Mouse (Mus musculus) heart, adult 2 months (tissue): ENCODE results near the gene Glod4. TPM values are rescaled to one million over a fixed set of nuclear protein-coding genes. Genes with fewer than 3 reads are reported as not detected.

Experiments used
- DNase-seq, 2 experiments: peaks; one replicate each; pipeline ENCODE4 v3.0.0; 2021
- H3K27ac ChIP-seq: fragments of 200-600 bp; 2 replicates; pipeline ENCODE4 v1.8.1; 2022
- H3K27me3 ChIP-seq: fragments of 200-500 bp; 2 replicates; pipeline ENCODE4 v1.6.1; 2012; ENCODE audit warnings: mild to moderate bottlenecking, low read length, inconsistent platforms, mixed read lengths; ENCODE audit not compliant: control insufficient read depth, insufficient read depth
- H3K36me3 ChIP-seq: fragments of 200-500 bp; 2 replicates; pipeline ENCODE4 v1.6.1; 2012; ENCODE audit warnings: low read length, inconsistent platforms; ENCODE audit not compliant: control insufficient read depth, insufficient read depth
- H3K4me1 ChIP-seq: fragments of 200-500 bp; 2 replicates; pipeline ENCODE4 v1.6.1; 2011; ENCODE audit warnings: low read length; ENCODE audit not compliant: control insufficient read depth, insufficient read depth
- H3K4me3 ChIP-seq: fragments of 200-600 bp; 2 replicates; pipeline ENCODE4 v1.8.1; 2022
- H3K79me2 ChIP-seq: fragments of 200-500 bp; replicated peaks from 2 replicates; pipeline ENCODE4 v1.6.1; 2012; ENCODE audit warnings: mild to moderate bottlenecking, inconsistent platforms, low read length, moderate library complexity, mixed read lengths; ENCODE audit not compliant: control insufficient read depth, insufficient read depth
- H3K9ac ChIP-seq: fragments of 200-500 bp; 2 replicates; pipeline ENCODE4 v1.6.1; 2012; ENCODE audit warnings: low read depth, mild to moderate bottlenecking, control low read depth, inconsistent platforms, low read length, mixed read lengths
- CTCF ChIP-seq: fragments of 200-600 bp; IDR thresholded peaks from 2 replicates; pipeline ENCODE4 v1.8.1; 2022; ENCODE audit warnings: antibody characterized with exemption, mild to moderate bottlenecking, moderate library complexity
- EP300 ChIP-seq: fragments of 200-500 bp; IDR thresholded peaks from 2 replicates; pipeline ENCODE4 v1.6.1; 2011; ENCODE audit warnings: low read depth, low read length, control low read depth; ENCODE audit not compliant: insufficient read depth
- POLR2A ChIP-seq: fragments of 200-500 bp; IDR thresholded peaks from 2 replicates; pipeline ENCODE4 v1.6.1; 2011; ENCODE audit warnings: mild to moderate bottlenecking, low read depth, low read length, control low read depth; ENCODE audit not compliant: insufficient read depth
- WGBS: fragments of 180-500 bp; shearing (Covaris S2); methylation state at CpG from one replicate; pipeline ENCODE4 v1.1.7; 2018; 5-methylcytosine and 5-hydroxymethylcytosine counted together
- intact Hi-C: fragments of 180-260 bp; cut with DNase I; formaldehyde crosslinking; loops from one replicate; pipeline ENCODE4 v1.15.1; 2025
- polyA plus RNA-seq: library from polyadenylated mRNA; depleted of rRNA; stranded (reverse); fragments of >200 nt; gene quantifications from 2 replicates; pipeline ENCODE4 v1.2.3, GENCODE M21; 2012
- total RNA-seq, 2 experiments: library from RNA; stranded (reverse); gene quantifications; 2 replicates each; pipeline ENCODE4 v1.2.3; 2021

Gene Glod4
- total and polyA plus RNA-seq, 3 experiments: 12.0 to 41.5 (median 34.2) TPM

DNA sequence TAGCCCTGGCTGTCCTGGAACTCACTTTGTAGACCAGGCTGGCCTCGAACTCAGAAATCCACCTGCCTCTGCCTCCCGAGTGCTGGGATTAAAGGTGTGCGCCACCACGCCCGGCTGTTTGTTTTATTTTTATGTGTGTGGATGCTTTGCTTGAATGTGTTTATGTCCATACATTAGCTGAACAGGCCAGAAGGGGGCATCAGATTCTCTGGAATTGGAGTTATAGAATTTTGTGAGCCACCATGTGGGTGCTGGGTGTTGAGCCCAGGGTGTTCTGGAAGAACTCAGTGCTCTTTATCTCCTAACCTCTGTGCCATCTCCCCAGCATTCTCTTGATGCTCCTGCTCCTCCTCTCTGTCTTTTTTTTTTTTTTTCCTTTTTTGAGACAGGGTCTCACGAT lies 56.6 kb downstream of the Glod4 start:
- H3K79me2 ChIP-seq: no peaks in the 10 kb centered on the region
- H3K4me3 ChIP-seq: no peak overlapping the region
- no peak for TF ChIP-seq POLR2A
- TF ChIP-seq CTCF: peak; percentile 20
- TF ChIP-seq EP300: no peak
- intact Hi-C loops: no loop called here
- H3K4me1 ChIP-seq: no peaks in the 10 kb centered on the region
- DNase-seq: no peak
- no peak overlapping the region for H3K9ac ChIP-seq
- H3K27ac ChIP-seq: no peak overlapping the region
- 90% methylated on average over 6 of the region's 6 CpGs for WGBS
- no peaks in the 10 kb centered on the region for H3K36me3 ChIP-seq
- no peaks in the 10 kb centered on the region for H3K27me3 ChIP-seq

DNA sequence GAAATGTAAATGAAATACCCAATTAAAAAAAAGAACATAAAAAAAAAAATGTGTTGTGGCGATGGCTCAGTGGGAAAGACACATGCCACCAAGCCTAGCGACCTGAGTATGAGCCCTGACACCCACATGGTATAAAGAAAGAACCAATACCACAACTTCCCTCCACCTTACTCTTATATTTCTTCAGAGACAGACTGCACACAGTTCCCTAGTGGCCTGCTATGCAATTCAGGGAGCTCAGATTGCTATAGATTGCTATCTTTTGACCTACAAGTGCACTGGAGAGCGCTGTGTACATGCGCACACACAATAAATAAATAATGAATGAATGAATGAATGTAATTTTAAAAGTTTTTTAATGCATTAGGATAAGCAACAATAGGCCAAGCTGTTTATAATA lies 59.8 kb downstream of the Glod4 start:
- WGBS: 87% methylated on average over 4 of the region's 4 CpGs
- H3K27ac ChIP-seq: no peak overlapping the region
- H3K79me2 ChIP-seq: no peaks in the 10 kb centered on the region
- H3K9ac ChIP-seq: no peak overlapping the region
- no peaks in the 10 kb centered on the region for H3K27me3 ChIP-seq
- intact Hi-C loops: no loop called here
- DNase-seq: no peak
- H3K36me3 ChIP-seq: no peaks in the 10 kb centered on the region
- TF ChIP-seq POLR2A: no peak
- no peak for TF ChIP-seq CTCF
- no peak for TF ChIP-seq EP300
- no peaks in the 10 kb centered on the region for H3K4me1 ChIP-seq
- H3K4me3 ChIP-seq: no peak overlapping the region

DNA sequence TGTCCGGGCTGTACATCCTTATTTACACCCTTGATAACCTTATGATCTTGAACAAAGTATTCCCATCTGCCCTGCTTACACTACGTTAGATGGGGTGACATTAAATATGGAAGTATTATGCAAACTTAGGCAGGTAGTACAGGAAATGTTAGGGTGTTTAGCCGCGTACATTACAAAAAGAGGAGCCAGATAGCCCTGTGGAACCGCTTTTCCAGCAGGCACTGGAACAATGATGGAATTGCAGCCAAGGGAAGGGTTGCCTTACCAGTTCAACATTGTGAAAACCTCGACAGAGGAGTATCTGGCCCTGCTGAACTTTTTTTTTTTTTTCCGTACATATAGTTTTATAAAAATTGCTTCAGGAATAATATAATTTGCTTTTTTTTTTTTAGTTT lies 63.4 kb downstream of the Glod4 start:
- intact Hi-C loops: no loop called here
- Histone ChIP-seq H3K9ac (0 out of 2 replicates have a peak overlapping the region, but pooled peaks have one; percentile 87), H3K4me3 (peak overlapping the region; percentile 85), H3K27me3 (no peaks in the 10 kb centered on the region), H3K4me1 (peaks cover 2% of the 10 kb centered on the region; the same call in 1 of the 2 replicates), H3K27ac (peak overlapping the region; percentile 85), H3K36me3 (no peaks in the 10 kb centered on the region), H3K79me2 (no peaks in the 10 kb centered on the region)
- no peak for DNase-seq
- TF ChIP-seq CTCF (no peak), EP300 (no peak), POLR2A (no peak)
- WGBS: 7% methylated on average over 7 of the region's 7 CpGs

DNA sequence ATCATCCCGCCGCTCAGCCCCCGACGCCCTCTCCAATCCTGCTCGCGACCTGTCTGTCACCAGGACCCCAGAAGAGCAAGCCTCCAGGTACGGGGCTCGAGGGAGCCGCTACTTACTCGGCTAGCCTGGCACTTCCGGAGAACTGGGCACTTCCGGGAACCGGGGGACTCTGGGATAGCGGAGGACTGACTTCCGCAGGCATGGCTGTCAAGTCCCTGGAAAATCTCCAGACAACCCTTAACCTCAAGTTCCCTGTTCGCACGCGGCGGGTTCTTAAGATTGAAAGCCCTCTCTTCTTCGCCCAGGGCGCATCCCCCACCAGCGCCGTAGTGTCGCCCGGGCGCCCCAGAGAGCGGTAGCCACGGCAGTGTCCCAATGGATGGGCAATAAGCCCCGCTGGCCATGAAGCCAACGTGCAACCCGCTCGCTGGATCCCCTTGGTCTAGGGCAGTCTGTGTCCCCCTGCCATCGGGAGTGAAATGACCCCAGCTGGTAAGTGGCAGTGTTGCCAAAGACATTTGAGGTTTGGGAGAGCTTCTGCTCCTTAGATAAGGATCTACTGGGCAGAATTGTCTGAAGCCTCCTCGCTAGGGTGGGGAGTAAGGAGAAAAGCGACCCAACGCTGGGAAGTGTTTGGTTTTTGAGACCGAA lies 63.9 kb downstream of the Glod4 start, which contains the start of the genes Vps53 and Fam57a:
Gene Vps53, minus strand, starts transcription at position 153 of the 651 bp plus-strand sequence.
Gene Fam57a, plus strand, starts transcription at position 177 of the 651 bp plus-strand sequence.
- H3K79me2 ChIP-seq: no peaks in the 10 kb centered on the region
- H3K4me1 ChIP-seq: peaks cover 2% of the 10 kb centered on the region; the same call in 1 of the 2 replicates
- TF ChIP-seq EP300 (peak; percentile 51; the same call in 1 of the 2 replicates), POLR2A (peak; percentile 80), CTCF (no peak)
- H3K36me3 ChIP-seq: no peaks in the 10 kb centered on the region
- under 1% methylated on average over 37 of the region's 37 CpGs for WGBS
- no peaks in the 10 kb centered on the region for H3K27me3 ChIP-seq
- intact Hi-C loops: loop anchor here (1.0 to 5.0 kb wide), 3 partner anchors 22 to 228 kb away; partner anchors contain the start of genes Dbil5, Gemin4 and Timm22
- DNase-seq: peak; percentile 90 to 91
- H3K9ac ChIP-seq: peak within 1 kb of the TSS; percentile 87
- peak within 1 kb of the TSS; percentile 85 for H3K27ac ChIP-seq
- peak within 1 kb of the TSS; percentile 85 for H3K4me3 ChIP-seq

DNA sequence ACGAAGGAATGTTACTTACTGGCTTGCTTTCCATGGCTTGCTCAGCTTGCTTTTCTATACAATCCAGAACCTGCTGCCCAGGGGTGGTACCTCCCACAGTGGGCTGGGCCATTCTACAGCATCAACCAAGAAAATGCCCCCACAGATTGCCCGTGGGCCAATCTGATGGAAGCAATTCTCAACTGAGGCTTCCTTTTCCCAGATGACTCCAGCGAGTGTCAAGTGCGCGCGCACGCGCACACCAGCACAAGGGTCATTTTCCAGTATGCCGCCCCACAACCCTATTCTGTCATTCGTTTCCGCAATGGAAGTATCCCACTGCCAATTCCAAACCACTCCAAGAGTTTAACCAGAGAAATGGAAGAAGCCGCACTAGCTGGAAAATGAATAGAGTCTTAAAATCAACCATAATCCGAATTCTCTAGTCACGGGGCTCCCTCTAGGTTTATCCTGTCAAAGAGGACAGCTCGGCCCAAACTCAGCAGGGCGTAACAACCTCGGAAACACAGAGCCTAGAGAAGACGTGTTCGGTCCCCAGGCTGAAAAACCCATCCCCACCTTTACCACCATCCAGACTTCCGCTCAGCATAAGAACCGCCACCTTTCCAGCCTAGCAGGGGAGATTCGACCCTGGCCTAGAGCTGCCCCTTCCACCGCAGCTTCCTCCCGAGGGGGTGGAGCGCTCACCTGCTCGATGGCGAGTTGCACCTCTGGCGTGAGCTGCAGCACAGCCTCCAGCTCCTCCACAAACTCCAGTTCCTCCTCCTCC lies 64.6 kb downstream of the Glod4 start:
- peaks cover 2% of the 10 kb centered on the region; the same call in 1 of the 2 replicates for H3K4me1 ChIP-seq
- intact Hi-C loops: loop anchor here (1.0 to 5.0 kb wide), 3 partner anchors 22 to 228 kb away; partner anchors contain the start of genes Dbil5, Gemin4 and Timm22
- no peaks in the 10 kb centered on the region for H3K27me3 ChIP-seq
- H3K9ac ChIP-seq: peak overlapping the region; percentile 85
- TF ChIP-seq EP300: no peak
- no peak for TF ChIP-seq CTCF
- TF ChIP-seq POLR2A: no peak
- peaks cover 3% of the 10 kb centered on the region; the same call in 1 of the 2 replicates for H3K36me3 ChIP-seq
- WGBS: 1% methylated on average over 28 of the region's 28 CpGs
- peak in 1 of 2 experiments; percentile 21 for DNase-seq
- H3K79me2 ChIP-seq: no peaks in the 10 kb centered on the region
- peak overlapping the region; percentile 85 for H3K4me3 ChIP-seq
- peak overlapping the region; percentile 85 for H3K27ac ChIP-seq

DNA sequence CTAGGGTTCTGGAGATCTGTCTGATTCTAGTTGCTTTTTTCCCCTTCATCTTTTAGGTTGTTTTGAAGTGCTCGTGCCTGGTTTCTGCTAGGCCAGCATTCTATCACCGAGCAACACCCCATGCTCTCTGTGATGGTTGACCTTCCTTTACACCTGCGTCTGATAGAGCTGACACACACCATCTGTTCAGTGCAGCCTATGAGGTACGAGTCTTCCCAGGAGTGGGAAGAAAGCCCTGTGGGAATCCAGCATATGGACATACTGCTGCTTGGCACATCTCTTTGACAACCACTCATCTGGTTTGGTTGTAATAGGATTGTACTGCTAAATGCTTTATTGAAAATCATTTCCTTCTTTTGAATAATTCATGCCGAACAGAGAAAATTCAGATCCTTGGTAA lies 73.3 kb downstream of the Glod4 start:
- Histone ChIP-seq H3K36me3 (peaks cover 4% of the 10 kb centered on the region; the same call in 1 of the 2 replicates), H3K9ac (no peak overlapping the region), H3K27ac (no peak overlapping the region), H3K27me3 (no peaks in the 10 kb centered on the region), H3K4me1 (peaks cover 7% of the 10 kb centered on the region), H3K79me2 (no peaks in the 10 kb centered on the region), H3K4me3 (no peak overlapping the region)
- DNase-seq: no peak
- no peak for TF ChIP-seq POLR2A
- TF ChIP-seq CTCF: no peak
- no peak for TF ChIP-seq EP300
- intact Hi-C loops: no loop called here
- WGBS: 77% methylated on average over 5 of the region's 5 CpGs
